Mouse (Mus musculus): Measurements from ENCODE around the gene Sh2d6.

DNA sequence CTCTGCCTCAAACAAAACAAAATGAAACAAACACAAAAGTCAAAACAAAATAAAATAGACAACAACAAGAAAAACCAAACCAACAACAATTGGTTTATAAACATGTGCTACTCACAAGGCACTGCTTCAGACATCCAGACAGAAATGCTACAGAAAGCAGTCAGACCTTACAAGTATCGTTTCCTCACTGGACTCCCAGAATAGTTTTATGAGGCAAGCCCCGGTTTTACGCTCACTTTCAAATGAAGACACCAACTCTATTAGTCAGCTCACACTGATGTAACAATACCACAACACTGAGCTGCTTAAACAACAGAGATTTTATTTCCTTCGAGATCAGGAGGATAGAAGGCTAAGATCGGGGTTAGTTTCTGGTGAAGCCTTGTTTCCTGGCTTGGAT is 781 bp upstream of the Sh2d6 start:
- TF ChIP-seq POLR2A (IDR thresholded peaks at IDR 0.05; ENCODE audit: control insufficient read depth, extremely low read depth, insufficient read depth, low read length, poor library complexity) (no peak), CTCF (IDR thresholded peaks at IDR 0.05; ENCODE audit: borderline replicate concordance, control insufficient read depth, extremely low read depth, insufficient read depth, low read length, poor library complexity) (no peak)

Measured in thymus, adult 2 months (tissue).